Mouse (Mus musculus) brain, embryonic 14.5 days (tissue): ENCODE measurements around the gene Zscan26.
A peak's percentile ranks its signal among the peaks of the same experiment; 100 is the strongest.

Experiments
- CTCF ChIP-seq: fragments of 200-500 bp; IDR thresholded peaks from 2 replicates; pipeline ENCODE4 v1.5.1; 2012; ENCODE audit warnings: inconsistent platforms, mild to moderate bottlenecking, moderate library complexity, borderline replicate concordance; ENCODE audit not compliant: insufficient read depth, insufficient read length; ENCODE audit errors: extremely low read depth
- POLR2A ChIP-seq: fragments of 200-500 bp; IDR thresholded peaks from 2 replicates; pipeline ENCODE4 v1.6.1; 2012; ENCODE audit warnings: mild to moderate bottlenecking, inconsistent platforms, borderline replicate concordance; ENCODE audit not compliant: poor library complexity, insufficient read depth, insufficient read length, severe bottlenecking; ENCODE audit errors: extremely low read depth

- TF ChIP-seq POLR2A, result 0 out of 2 replicates have a peak, but pooled peaks have one; percentile 47
- no peak for TF ChIP-seq CTCF
Observed at GRCm38 (mm10) chr13:21407969-21408804, 45.3 kb downstream of the Zscan26 start.
